Mouse (Mus musculus) retina, adult 2 months (tissue): Measurements from ENCODE around the gene Odc1.
A peak's percentile ranks its signal among the peaks of the same experiment; 100 is the strongest.
"Not testable (repeated sequence)": the region's sequence is repeated elsewhere in the genome, so short reads cannot be mapped to it uniquely, and the experiment has no call there.

Source experiments
- DNase-seq: peaks from one replicate; pipeline ENCODE4 v3.0.0-alpha.2; 2012; ENCODE audit warnings: low read depth, low spot score

The Odc1 gene

DNA sequence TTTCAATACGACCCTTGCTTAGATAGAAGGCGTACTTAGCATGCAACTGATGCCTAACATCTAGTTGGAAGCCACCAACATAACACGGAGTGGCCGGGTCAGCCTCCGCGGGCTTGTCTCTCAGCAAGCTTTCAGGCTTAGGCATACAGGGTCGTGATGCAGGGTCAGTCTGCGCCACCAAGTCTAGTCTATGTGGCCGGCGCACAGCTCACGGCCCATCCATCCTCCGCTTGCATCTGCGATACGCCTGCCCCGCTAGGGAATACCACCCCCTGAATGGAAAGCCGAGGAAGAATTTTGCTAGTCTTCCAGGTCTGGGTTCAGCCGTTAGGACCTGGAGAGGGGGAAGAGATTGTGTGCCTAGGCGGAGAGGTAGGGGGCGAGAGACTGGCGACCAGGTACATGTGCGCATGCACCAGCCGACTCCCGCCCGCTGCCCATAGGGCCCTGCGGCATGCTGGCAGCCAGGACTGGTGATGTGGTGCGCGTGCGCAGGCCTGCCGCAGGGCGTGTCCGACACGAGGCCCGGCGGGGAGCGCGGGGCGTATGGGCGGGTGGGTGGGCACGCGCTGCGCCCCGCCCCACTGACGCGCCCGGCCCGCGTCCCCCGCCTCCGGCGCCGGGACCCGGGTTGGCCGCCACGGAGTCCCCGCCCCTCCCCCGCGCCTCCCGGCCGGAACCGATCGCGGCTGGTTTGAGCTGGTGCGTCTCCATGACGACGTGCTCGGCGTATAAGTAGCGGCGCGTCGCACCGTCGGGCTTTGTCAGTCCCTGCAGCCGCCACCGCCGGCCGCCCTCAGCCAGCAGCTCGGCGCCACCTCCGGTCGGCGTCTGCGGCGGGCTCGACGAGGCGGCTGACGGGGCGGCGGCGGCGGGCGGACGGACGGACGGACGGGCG, at the start of gene Odc1:
Gene Odc1, plus strand, starts transcription at position 586 of the 898 bp plus-strand sequence.
- peak; percentile 93 for DNase-seq

DNA sequence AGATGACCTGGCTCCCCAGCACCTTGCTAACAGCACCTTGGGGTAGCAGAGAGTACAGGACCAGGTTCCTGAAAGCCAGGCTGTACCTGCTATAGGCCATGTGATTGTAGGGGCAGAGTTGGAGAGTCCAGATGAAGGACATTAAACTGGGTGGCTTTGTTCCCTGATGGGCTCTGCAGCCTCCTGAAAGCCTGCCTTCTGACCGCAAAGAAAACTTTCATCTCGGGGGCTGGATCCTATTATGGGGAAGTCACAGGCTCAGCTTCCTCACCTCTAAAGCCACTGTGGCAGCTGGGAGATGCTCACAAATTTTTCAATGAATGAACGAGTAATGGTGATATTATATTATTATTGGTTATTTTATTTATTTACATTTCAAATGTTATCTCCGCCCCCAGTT, 49.8 kb upstream of the Odc1 start:
- DNase-seq: no peak

DNA sequence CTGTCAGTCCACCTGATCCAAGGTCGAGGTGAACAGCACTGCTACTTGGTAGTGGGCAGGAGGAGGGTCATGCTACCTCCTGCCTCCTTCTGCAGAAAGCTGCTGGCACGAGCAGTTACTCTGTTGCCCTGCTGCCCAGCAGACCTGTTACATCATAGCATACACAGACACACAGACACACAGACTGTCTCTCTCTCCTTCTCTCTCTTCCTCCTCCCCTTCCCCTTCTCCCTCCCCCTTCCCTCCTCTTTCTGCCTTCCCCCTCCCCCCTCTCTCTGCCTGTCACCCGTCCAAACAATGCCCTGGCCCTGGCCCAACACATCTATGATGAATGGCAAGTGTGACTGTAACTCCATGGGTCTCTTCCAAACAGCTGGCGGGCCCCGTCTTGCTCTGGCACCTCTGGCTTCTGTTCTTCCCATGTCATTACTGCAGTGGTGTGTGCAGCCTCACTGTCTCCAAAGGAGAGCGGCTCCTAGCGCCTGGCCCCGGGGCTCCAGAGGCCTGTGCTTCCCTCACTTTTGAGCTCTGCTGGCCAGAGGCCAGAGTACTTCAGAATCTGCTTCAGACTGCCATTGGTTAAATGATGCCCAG, 48.6 kb upstream of the Odc1 start:
- DNase-seq: no peak

DNA sequence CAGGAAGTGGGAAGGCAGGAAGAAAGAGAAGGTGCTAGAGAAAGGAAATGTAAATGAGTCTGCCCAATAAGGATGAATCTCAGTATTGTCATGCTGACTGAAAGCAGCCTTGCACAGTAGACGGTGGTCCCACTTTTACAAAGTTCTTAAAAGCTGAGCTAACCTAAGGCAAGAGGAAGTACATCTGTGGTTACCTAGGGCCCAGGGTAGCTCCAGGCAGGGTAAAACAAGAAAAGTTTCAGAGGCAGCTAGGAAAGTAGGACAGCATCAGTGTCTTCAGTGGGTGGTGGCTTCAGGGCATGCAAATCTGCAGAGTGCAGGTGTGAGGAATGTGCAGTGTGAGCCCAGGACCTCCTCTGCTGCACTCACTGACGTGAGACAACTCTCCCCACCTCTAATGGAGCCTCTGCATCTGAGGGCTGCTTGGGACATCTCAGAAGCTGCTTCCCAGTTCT, 38.9 kb upstream of the Odc1 start:
- DNase-seq: no peak

DNA sequence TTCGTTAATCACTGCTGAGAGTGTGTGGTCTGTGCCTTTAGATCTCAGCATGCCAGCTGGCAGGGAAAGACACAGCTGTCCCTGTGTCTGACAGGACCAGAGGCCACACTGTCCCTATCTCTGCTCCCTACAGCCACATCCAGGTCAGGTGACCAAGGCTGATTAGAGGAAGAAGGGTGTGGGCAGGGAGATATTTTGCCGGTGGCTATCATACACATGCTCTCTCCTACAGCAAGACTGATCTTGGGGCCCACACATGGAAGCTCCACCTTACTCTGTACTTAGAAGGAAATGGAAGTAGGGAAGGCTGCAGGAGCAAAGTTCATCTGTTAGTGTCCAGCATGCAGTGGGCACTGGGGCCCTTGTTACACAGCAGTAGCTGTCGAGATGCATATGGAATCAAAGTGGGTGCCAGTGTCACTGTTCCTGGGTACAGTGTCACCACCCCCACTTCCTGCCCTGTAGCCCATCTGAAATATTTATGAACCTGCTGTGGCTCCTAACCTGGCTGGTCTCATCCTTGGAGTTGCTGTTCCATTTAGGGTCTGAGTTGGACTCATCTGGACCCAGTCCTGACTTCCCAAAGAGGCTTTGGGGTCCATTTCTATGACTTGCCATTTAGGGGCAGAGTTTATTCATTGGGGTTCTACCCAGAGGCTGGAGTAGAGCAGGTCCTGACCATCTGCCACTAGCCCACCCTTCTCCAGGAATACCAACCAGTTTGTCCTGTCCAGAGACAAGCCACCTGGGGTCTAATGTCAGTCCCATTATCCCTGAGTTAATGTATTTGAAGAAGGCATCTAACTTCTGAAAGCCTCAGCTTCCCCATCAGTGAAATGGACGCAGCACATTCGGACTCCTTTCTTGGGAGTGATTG, 38.2 kb upstream of the Odc1 start:
- DNase-seq: no peak

DNA sequence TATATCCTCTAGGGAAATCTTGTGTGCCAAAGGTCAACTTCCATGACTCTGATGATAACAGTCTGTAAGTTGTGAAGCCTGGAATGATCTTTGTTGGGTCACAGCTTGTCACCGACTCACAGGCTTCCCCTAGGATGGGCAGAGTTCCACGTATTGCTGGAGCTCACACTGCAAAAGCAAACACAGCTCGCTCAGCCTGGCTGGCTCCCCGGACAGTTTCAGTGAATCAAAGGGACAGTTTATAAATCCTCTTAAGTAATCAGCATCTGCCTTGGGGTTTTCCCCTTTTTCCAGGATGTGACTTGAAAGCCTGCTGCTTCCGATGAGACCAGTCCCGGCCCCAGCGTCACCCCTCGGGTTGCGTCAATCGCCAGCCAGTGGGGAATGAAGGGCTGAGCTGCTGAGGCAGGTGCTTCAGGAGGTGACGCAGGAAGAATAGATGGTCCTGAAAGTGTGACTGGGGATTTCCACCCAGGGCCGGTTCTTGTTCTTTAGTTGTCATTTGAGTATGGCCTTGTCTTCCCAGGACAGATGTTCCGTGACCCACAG, 37.5 kb upstream of the Odc1 start:
- peak; percentile 15 for DNase-seq

DNA sequence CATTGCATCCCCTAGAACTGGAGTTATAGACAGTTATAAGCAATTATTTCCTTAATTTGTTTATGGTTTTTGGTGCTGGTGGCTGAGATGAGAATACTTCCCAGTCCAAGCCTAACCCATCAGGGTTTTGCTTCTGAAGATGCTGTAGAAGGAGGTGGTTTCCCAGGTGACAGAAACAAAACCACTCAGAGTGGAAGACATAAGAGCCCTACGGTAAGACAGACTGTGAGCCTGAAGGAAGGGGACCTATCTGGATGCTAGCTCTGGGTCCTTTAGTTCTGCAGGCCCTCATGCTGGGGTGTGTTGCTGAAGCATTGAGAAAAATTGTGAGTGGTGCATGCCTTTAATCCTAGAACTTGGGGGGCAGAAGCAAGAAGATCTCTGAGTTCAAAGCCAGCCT, 35.3 kb upstream of the Odc1 start:
- no peak for DNase-seq

DNA sequence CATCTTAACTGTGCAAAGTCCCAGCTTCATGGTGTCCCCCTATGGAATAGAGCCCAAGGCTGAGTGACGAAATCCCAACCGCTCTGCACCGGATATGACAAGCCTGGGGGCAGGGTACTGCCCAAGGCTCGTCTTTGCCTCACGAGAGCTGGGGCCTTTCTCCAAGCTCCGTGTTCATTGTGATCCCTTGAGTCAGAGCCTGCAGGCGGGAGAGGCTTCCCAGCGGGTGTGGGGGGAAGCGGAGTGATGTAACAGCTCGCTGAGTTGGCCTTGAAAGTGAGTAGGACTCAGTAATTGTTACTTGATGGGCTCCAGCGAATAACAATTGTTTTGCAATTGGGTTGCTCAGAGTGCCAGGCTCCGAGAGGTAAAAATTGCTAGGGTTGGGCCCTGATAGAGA, 34.4 kb upstream of the Odc1 start:
- no peak for DNase-seq

DNA sequence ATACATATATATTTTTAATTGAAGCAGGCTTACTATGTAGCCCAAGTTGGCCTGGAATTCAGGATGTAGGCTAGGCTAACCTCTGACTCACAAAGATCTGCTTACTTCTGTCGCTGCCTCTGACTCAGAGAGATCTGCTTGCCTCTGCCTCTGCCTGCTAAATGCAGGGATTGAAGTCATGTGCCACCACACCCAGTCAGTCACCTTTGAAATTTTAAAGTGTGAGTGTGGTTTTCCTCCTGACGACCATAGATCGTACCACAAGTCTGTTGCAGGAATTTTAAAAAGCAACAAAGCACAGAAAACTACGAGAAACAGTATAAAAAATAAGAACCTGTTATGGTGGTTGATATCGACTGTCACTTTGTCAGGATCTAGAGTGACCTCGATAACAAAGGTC, 33.6 kb upstream of the Odc1 start:
- DNase-seq: no peak

DNA sequence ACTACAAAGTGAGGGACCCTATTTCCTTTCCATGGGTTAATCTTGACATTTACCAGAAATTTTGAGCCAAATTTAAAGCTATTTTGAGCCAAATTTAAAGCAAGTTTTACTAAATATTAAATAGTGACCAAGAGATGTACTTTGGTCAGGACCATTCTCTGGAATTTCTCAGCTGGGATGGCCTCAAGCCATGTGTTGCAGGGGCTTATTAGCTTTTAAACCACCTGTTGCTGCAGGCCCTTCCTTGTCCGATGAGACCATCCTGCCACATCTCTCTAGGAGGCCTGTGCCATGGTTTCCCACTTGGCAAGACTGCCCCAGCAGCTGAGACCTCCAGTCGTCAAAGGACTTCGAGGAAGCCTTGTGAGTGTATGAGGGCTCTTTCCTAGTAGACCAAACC, 15.4 kb upstream of the Odc1 start:
- no peak for DNase-seq

DNA sequence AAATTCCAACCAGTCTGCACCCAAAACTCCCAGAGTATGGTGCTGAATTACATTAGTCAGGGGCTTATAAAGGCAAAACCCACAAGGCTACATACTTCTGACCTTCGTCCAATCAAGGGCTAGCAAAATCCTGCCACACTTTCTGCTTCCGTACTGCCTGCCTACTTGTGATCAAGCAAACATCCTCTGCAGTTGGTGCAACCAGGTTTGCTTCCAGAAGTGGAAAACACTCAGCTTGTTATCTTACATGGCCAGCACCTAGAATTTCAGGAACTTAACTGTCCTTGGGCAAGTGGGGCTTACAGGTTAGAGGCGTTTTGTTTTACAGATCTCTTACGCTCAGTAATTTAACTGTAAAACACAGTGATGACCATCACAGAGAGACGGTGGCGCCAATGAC, 14.9 kb upstream of the Odc1 start:
- no peak for DNase-seq

DNA sequence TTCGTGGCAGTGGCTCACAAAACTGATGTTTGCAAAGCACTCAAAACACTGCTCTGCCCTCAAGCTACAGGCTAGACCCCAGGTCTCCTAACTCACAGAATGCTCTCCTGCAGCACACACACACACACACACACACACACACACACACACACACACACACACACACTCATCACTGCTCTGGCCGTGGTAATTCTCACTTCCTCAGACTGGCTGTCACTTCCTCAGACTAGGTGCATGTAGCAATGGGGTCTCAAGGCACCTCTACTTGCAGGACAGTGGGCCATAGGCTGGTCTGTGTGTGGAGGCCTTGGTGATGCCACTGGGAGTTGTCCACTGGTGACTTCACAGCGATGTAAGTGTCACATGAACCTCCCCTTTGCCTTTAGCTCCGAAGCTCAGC, 13.8 kb upstream of the Odc1 start:
- no peak for DNase-seq

DNA sequence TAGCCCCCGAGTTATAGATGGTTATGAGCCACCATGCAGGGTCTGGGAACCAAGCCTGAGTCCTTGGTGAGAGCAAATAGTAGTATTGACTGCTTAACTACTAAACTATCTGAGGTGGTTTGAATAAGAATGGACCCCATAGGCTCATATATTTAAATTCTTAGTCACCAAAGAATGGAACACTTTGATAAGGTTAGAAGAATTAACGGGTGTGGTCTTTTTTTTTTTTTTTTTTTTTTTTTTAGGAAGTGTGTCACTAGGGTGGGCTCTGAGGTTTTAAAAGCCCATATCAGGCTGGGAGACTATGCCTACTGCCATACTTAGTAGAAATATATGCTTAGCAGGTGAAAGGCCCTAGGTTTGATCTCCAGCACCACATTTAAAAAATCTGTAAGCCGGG, 8.4 kb upstream of the Odc1 start:
- DNase-seq: no peak

DNA sequence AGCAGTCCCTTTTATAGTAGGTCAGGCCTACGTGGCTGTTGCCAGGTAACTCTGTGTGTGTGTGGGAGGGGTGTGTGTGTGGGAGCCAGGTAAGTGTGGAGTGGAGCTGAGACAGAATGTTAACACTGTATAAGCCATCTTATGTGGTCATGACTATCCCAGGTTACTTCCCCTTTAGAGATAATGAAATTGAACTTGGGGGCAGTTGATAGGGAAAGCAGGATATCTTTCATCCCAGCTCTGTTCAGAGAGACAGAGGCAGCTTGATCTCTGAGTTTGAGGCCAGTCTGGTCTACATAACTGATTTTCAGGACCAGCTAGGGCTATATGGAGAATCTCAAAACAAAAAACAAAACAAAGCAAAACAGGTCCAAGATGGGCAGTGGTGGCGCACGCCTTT, 7.4 kb upstream of the Odc1 start:
- DNase-seq: no peak

DNA sequence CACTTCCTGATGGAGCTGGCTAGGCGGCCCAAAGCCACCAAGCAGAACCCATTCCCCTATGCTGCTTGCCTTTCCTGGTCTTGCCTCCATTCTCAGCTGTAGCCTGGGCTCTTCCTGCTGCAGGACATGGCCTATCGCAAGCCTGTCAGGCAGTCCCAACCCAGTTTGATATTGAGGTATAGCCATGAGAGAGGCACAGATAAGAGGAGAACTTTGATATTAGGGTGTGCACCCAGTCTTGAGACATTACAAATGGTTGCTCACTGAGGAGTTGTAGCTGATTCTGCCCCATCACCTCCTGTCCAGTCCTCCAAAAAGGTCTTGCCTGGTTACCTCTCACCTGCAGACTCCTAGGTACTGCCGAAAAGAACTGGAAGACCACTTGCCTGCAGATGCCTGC, 6.5 kb upstream of the Odc1 start:
- DNase-seq: no peak

DNA sequence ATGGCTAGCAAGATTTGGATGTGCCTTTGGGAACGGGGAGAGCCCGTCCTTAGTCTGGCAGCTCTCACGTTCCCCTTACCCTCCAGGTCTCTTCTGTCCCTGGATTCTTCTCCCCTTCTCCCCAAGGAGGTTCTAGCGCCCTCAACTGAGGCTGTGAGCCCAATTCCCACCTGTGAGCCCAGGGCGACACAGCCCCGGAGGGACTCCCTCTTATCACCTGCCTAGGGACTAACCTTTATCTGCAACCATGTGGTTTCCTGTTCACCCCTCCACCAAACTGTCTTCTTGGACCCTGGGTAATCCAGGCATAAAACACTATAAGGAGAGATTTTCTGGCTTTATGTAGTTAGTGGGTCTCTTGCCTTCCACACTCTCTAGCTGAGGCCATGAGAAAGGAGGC, 5.6 kb upstream of the Odc1 start:
- DNase-seq: no peak

DNA sequence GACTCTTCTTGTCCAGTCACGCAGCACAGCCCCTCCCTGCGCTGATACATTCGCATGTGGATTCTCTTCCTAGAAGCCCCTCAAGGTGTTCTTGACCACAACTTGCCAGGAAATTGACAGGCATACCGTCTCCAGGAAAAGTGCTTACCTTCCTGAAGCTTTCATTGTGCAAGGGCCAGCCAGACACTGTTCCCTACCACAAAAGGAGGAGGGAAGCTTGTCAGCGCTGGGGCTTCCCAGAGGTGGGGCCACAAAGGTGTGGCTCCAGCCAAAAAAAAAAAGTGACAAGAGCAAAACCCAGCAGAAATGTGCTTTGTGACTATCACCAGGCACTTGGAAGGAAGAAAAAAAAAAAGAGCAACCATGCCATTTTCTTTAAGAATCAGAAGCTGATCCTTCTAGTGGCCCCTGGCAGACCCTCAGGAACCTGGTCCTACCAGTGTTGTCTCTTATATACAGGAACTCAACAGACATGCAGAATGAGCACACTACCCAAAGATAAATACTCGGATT, 4.5 kb upstream of the Odc1 start:
- DNase-seq: no peak

DNA sequence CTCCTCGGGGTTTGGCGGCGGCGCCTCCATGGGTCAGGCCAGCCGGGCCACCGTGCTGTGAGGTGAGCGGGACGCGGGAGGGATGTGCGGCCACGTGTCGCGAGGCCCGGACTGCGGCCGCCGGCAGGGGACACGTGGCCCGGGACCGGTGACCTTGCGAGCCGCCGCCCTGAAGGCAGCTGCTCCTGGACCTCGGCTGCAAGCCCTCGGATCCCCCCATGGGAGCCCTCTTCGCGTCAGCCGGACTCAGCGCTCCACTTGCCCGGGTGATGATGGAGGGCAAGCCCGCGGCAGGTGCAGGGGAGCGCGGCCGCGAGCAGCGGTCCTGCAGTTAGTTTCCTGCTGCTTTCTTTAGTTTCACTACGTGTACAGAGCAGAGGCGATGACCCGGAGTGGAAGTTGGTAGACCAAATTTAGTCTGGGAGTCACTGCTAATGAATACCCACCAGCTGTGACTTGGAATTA, 545 bp downstream of the Odc1 start:
- no peak for DNase-seq

DNA sequence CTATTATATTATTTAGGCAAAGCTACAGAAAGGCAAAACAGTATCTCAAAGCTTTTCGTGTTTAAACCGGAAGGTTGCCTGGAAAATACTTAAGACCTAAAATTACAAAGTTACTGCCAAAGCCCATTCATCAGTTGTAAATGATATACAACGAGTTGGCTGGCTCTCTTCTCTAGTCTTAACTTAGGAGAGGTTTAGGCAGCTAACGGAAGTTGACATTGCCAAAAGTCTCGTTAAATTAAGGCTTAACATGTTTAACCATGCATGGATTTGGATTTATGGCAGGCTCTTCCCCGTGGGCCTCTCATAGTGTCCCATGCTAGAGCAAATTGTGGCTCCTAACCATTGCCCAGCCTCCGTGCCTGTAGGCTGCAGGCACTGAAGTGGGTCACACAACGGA, 1.3 kb downstream of the Odc1 start:
- DNase-seq: no peak

DNA sequence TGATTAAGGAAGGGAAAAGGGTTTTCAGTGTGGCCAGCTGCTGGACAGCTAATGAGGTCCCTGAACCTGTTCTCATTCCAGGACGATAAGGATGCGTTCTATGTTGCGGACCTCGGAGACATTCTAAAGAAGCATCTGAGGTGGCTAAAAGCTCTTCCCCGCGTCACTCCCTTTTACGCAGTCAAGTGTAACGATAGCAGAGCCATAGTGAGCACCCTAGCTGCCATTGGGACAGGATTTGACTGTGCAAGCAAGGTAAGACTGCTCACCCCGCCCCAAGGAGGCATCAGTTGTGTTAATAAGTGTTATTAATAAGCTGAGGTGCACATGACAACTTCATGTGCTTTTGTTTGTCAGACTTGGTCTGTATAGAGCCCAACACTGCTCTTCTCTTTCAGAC, 3.0 kb downstream of the Odc1 start:
- not testable (repeated sequence) for DNase-seq

DNA sequence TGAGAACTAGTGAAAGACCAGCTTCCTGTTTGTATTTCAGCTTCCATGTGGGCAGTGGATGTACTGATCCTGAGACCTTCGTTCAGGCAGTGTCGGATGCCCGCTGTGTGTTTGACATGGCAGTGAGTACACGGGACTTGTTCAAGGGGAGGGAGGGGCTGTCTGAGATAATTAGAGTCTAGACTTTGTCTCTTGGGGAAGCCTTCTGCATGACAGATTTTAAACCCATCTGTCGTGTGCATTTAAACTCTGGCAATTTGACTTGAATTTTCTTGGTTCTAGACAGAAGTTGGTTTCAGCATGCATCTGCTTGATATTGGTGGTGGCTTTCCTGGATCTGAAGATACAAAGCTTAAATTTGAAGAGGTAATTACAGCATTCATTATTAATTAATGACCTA, 3.9 kb downstream of the Odc1 start:
- DNase-seq: no peak

DNA sequence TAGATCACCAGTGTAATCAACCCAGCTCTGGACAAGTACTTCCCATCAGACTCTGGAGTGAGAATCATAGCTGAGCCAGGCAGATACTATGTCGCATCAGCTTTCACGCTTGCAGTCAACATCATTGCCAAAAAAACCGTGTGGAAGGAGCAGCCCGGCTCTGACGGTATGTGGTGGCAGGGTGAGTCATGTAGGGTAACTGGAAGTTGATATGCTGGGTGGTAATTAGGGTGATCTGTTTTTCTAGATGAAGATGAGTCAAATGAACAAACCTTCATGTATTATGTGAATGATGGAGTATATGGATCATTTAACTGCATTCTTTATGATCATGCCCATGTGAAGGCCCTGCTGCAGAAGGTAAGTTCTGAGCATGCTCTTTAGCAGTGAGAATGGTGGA, 4.8 kb downstream of the Odc1 start:
- DNase-seq: not testable (repeated sequence)
